Mouse (Mus musculus) duodenum, adult 2 months (tissue): ENCODE measurements around the gene Gm10061. TPM values are rescaled to one million over a fixed set of nuclear protein-coding genes. Genes with fewer than 3 reads are reported as not detected.

Source experiments
- polyA plus RNA-seq: library from polyadenylated mRNA; depleted of rRNA; stranded (reverse); fragments of >200 nt; gene quantifications from 2 replicates; pipeline ENCODE4 v1.2.3, GENCODE M21; 2012; ENCODE audit warnings: low replicate concordance; rRNA removed

The Gm10061 gene
- not detected in 2 replicates for polyA plus RNA-seq

DNA sequence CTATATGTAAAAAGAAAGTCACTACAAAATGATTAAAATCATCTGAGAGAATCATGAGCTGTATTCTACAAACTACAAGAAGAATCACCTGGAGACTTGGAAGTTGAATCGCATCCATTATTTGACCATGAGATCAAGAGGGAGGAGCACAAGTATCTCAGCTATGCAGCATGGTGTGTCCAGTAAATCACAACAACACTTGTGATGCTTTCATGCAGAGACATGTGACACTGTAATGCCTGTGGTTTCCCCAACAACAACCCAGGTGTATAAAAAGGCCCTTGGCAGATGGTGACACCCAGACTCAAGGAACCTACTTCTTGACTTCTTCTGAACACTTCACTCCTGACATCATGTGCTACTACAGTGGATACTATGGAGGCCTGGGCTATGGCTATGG lies at the start of gene Gm10061:
Gm10061 (plus strand) TSS at position 301 of the 400 bp plus-strand sequence.

DNA sequence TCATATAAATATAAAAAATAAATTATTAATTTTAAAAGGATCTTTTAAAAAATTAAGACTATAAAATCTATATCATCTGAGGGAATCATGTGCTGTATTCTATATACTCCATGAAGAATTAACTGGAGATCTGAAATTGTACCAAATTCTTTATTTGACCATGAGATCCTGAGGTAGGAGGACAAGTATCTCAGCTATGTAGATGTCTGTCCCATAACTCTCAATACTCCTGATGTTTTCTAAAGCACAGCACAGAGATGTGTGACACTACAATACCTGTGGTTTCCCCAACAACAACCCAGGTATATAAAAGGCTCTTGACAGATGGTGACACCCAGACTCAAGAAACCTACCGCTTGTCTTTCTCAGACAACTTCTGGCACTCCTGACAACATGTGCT lies 10.3 kb upstream of the Gm10061 start, which contains the start of gene Gm6358:
Gm6358 (plus strand) TSS at position 301 of the 400 bp plus-strand sequence.

DNA sequence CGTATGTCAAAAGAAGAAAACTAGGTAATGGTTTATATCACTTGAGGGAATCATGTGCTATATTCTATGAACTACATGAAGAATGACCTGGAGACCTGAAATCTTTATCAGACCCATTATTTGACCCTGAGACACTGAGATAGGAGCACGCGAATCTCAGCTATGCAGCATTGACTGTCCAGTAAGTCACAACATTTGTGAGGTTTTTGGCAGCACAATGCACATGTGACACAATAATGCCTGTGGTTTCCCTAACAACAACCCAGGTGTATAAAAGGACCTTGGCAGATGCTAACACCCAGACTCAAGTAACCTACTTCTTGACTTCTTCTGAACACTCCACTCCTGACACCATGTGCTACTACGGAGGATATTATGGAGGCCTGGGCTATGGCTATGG lies 6.8 kb downstream of the Gm10061 start, which contains the start of gene Gm9789:
Gm9789 (plus strand) TSS at position 301 of the 400 bp plus-strand sequence.

DNA sequence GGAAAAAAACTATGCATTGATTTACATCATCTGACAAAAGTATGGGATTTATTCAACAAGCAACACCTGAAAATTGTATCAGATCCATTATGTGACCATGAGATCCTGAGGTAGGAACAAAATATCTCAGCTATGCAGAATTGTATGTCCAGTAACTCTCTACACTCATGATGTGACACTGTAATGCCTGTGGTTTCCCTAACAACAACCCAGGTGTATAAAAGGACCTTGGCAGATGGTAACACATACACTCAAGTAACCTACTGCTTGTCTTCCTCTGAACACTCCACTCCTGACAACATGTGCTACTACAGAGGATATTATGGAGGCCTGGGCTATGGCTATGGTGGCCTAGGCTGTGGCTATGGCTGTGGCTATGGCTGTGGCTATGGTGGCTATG lies 18.3 kb downstream of the Gm10061 start, which contains the start of gene Gm7735:
Gm7735 (plus strand) TSS at position 301 of the 400 bp plus-strand sequence.

DNA sequence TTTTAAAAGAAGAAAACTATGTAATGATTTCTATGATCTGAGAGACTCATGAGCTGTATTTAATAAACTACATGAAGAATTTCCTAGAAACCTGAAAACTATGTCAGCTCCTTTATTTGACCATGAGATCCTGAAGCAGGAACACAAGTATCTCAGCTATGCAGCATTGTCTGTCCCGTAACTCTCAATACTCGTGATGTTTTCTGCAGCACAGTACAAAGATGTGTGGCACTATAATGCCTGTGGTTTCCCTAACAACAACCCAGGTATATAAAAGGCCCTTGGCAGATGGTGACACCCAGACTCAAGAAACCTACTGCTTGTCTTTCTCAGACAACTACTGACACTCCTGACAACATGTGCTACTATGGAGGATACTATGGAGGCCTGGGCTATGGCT lies 23.5 kb downstream of the Gm10061 start, which contains the start of gene 1110057P08Rik:
1110057P08Rik (plus strand) TSS at position 301 of the 400 bp plus-strand sequence.

Other genes with a start within 250 kb of the Gm10061 start
- not detected in 2 replicates for gene Krtap19-9b, start 218.8 kb upstream of the Gm10061 start, polyA plus RNA-seq
- gene Krtap16-3, start 188.2 kb upstream of the Gm10061 start, polyA plus RNA-seq: not detected in 2 replicates
- not detected in 2 replicates for gene Krtap22-2, start 140.3 kb upstream of the Gm10061 start, polyA plus RNA-seq
- gene Gm10229, start 135.8 kb upstream of the Gm10061 start, polyA plus RNA-seq: not detected in 2 replicates
- gene Krtap6-1, start 119.4 kb upstream of the Gm10061 start, polyA plus RNA-seq: not detected in 2 replicates
- gene Gm10228, start 109.6 kb upstream of the Gm10061 start, polyA plus RNA-seq: not detected in 2 replicates
- not detected in 2 replicates for gene Krtap6-5, start 103.2 kb upstream of the Gm10061 start, polyA plus RNA-seq
- gene 1110025L11Rik, start 87.1 kb upstream of the Gm10061 start, polyA plus RNA-seq: not detected in 2 replicates
- gene Krtap6-3, start 67.1 kb upstream of the Gm10061 start, polyA plus RNA-seq: not detected in 2 replicates
- gene Gm6358, start 10.2 kb upstream of the Gm10061 start, polyA plus RNA-seq: not detected in 2 replicates
- not detected in 2 replicates for gene Gm9789, start 6.9 kb downstream of the Gm10061 start, polyA plus RNA-seq
- gene Gm7735, start 18.4 kb downstream of the Gm10061 start, polyA plus RNA-seq: not detected in 2 replicates
- gene 1110057P08Rik, start 23.6 kb downstream of the Gm10061 start, polyA plus RNA-seq: not detected in 2 replicates
- gene Krtap20-2, start 54.8 kb downstream of the Gm10061 start, polyA plus RNA-seq: not detected in 2 replicates